Mouse (Mus musculus) kidney, adult 2 months (tissue): ENCODE measurements around the gene Ppfia1.

ENCODE experiments used
- CTCF ChIP-seq: fragments of 200-500 bp; conservative IDR thresholded peaks from 2 replicates; pipeline ENCODE4 v1.5.1; 2011; ENCODE audit warnings: low read depth, mild to moderate bottlenecking, control low read depth, low read length, moderate library complexity, mixed read lengths; ENCODE audit not compliant: insufficient read depth, insufficient read length
- POLR2A ChIP-seq: fragments of 200-500 bp; IDR thresholded peaks from one replicate; pipeline ENCODE4 v1.6.1; 2011; ENCODE audit warnings: low read depth, low read length, control low read depth

DNA sequence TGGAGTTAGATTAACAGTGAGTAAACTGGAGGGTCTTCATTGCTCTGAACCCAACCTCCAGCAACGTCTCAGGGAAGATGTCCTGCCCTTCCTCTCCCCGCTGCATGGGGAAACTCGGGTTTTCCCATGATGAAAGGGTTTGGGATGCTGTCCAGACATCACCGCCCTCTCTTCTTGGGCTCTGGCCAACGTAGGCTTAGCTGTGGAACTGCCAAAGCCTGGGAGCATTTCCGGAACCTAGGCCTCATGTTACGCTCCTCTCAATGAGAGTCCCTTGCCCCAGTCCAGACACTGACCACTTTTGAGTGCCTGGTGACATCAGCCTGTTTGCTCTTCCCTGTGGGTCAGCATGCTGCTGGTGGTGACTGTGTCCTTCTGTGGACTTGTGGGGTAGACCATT, 15.9 kb upstream of the Ppfia1 start:
- no peak for TF ChIP-seq POLR2A
- no peak for TF ChIP-seq CTCF
